Mouse (Mus musculus) hindbrain, embryonic 13.5 days (tissue): ENCODE data around the gene Ncoa7. TPM values are rescaled to one million over a fixed set of nuclear protein-coding genes. Genes with fewer than 3 reads are reported as not detected.

Experiments
- ATAC-seq: fragments of 200-750 bp; cut with Nextera tagmentation; 2 replicates; pipeline ENCODE4 v1.8.0; 2017; ENCODE audit warnings: moderate TSS enrichment; ENCODE audit not compliant: low FRiP score
- H3K27ac ChIP-seq: fragments of 300-500 bp; sonication (generic); 2 replicates; pipeline ENCODE4 v1.5.1; 2015; ENCODE audit warnings: inconsistent platforms, mild to moderate bottlenecking, moderate library complexity
- H3K27me3 ChIP-seq: fragments of 300-500 bp; sonication (generic); 2 replicates; pipeline ENCODE4 v1.6.1; 2015; ENCODE audit warnings: mild to moderate bottlenecking, inconsistent platforms
- H3K36me3 ChIP-seq: fragments of 300-500 bp; sonication (generic); 2 replicates; pipeline ENCODE4 v1.6.1; 2015; ENCODE audit warnings: mild to moderate bottlenecking, inconsistent platforms
- H3K4me1 ChIP-seq: fragments of 300-500 bp; sonication (generic); replicated peaks from 2 replicates; pipeline ENCODE4 v1.6.1; 2015; ENCODE audit warnings: inconsistent platforms
- H3K4me2 ChIP-seq: fragments of 300-500 bp; sonication (generic); 2 replicates; pipeline ENCODE4 v1.6.1; 2015; ENCODE audit warnings: inconsistent platforms, mild to moderate bottlenecking, moderate library complexity
- H3K4me3 ChIP-seq: fragments of 300-500 bp; sonication (generic); 2 replicates; pipeline ENCODE4 v1.5.1; 2015; ENCODE audit warnings: mild to moderate bottlenecking, inconsistent platforms
- H3K9ac ChIP-seq: fragments of 300-500 bp; sonication (generic); 2 replicates; pipeline ENCODE4 v1.6.1; 2015; ENCODE audit warnings: mild to moderate bottlenecking, inconsistent platforms
- H3K9me3 ChIP-seq: fragments of 300-500 bp; sonication (generic); 2 replicates; pipeline ENCODE4 v1.6.1; 2016; ENCODE audit warnings: inconsistent platforms
- WGBS: fragments of 180-500 bp; shearing (Covaris S2); methylation state at CpG from one replicate; pipeline ENCODE4 v1.1.7; 2015; 5-methylcytosine and 5-hydroxymethylcytosine counted together
- polyA plus RNA-seq: library from polyadenylated mRNA; unstranded; fragments of >200 nt; fragmentation: Nextera tagmentation; extraction: Ambion mirVana; gene quantifications from 2 replicates; pipeline ENCODE4 v1.2.1, GENCODE M21; 2015

Ncoa7 gene
- polyA plus RNA-seq, 1 experiment from 2014 or later: 12.6 TPM

DNA sequence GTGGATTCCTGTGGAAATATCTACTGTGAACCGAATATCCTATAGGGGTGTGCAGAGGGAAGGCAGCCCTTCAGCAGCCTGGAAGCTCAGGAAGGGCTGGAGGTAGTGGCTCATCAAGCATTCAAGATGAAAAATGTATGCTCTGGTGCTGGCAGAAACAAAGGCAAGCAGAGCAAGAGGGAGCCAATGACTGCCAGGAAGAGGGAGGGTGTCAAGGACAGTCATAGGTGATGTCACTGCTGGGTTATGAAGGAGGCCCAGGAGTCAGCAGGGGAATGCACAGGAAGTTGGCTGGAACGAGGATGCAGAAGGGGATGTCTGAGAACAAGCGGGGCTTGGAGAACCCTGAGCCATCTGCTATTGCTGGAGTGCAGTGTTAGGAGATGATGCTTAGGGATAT, 24.9 kb downstream of the Ncoa7 start:
- Histone ChIP-seq H3K9me3 (no peaks in the 10 kb centered on the region), H3K36me3 (no peaks in the 10 kb centered on the region), H3K9ac (no peak overlapping the region), H3K4me1 (peaks cover 17% of the 10 kb centered on the region), H3K4me3 (no peak overlapping the region), H3K4me2 (no peak overlapping the region), H3K27ac (no peak overlapping the region), H3K27me3 (no peaks in the 10 kb centered on the region)
- 82% methylated on average over 3 of the region's 3 CpGs for WGBS
- ATAC-seq: no peak

DNA sequence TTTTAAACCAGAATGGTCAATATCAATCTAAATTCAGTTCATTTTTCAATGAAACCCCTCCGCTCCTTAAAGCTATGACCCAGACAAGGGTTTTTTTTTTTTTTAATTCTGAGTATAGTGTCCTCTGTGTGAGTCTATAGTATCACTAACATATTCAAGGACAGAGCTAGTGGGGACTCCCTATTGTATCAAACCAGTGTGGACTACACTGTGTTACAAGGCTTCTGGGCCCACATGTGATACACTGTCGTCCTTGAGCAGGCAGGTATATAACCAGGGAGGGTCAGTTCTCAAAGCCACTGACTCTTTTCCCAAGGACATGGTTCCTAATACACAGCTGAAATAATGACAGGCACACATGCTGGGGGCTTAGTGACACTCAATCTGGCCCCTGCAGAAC, 27.1 kb downstream of the Ncoa7 start:
- peaks cover 22% of the 10 kb centered on the region for H3K4me1 ChIP-seq
- no peak overlapping the region for H3K9ac ChIP-seq
- WGBS: 71% methylated on average over 2 of the region's 2 CpGs
- no peaks in the 10 kb centered on the region for H3K36me3 ChIP-seq
- H3K4me3 ChIP-seq: no peak overlapping the region
- no peaks in the 10 kb centered on the region for H3K9me3 ChIP-seq
- no peak overlapping the region for H3K4me2 ChIP-seq
- peak overlapping the region; percentile 72 for H3K27ac ChIP-seq
- ATAC-seq: no peak
- no peaks in the 10 kb centered on the region for H3K27me3 ChIP-seq

DNA sequence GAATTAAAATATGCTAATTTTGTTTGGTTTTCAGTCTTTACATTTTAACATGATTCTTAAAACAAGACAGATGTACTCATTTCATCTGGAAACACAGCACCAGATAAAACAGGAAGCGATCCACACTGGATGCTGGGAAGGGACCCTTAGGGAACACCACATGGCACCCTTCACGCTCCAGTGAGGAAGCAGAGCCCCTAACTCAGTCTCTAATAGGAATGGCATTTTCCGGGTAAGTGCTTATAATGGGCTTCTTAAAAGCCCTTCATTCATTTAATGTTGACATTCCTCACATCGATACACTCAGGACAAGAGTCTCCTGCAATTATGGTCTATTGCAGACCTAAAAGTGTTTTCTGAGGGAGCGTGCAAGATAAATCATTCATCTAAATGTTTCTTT, 27.6 kb downstream of the Ncoa7 start:
- H3K27ac ChIP-seq: no peak overlapping the region
- ATAC-seq: peak; percentile 87
- no peaks in the 10 kb centered on the region for H3K27me3 ChIP-seq
- no peak overlapping the region for H3K4me3 ChIP-seq
- no peak overlapping the region for H3K4me2 ChIP-seq
- H3K36me3 ChIP-seq: no peaks in the 10 kb centered on the region
- H3K9me3 ChIP-seq: no peaks in the 10 kb centered on the region
- peaks cover 22% of the 10 kb centered on the region for H3K4me1 ChIP-seq
- WGBS: 45% methylated on average over 5 of the region's 5 CpGs
- H3K9ac ChIP-seq: no peak overlapping the region

DNA sequence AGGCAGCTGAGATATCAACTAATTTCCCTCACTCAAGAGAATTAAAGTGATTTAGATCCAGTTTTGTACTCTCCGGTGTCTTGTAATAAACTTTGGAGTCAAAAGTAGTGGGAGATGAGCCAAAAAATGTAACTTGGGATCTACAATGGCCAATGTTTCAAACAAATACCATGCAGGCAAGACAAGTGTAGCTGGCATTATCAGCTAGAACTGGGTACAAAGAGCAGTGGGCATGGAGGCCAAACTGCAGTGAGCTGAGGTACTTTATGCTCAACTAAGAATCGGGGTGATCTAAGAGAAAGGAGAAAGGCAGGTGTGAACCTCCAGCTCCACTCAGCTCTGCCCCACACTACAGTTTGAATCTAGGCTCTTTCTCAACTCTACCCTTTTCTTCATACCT, 28.7 kb downstream of the Ncoa7 start:
- Histone ChIP-seq H3K9me3 (no peaks in the 10 kb centered on the region), H3K9ac (no peak overlapping the region), H3K27me3 (no peaks in the 10 kb centered on the region), H3K4me2 (no peak overlapping the region), H3K36me3 (no peaks in the 10 kb centered on the region), H3K4me3 (no peak overlapping the region), H3K27ac (peak overlapping the region; percentile 15; the same call in 1 of the 2 replicates), H3K4me1 (peaks cover 22% of the 10 kb centered on the region)
- WGBS: 94% methylated on average over 2 of the region's 2 CpGs
- ATAC-seq: no peak

DNA sequence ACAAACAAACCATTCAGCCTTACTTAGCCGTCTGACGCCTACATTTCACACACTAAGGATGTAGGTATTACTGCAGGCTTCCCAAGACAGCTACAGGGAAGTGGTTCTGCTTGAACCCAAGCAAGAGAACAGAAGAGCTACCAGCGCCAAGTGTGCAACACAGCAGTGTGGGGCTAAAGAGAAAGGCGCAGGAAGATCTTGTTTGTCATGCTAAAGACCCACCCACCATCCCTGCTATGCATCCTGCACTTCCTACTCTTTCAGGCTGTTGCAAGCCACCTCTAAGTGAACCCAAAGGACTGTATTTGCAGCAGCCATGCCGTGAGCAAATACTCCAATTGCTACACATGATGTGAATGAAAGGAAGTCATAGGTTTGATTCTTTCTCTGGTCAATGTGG, 29.9 kb downstream of the Ncoa7 start:
- Histone ChIP-seq H3K9me3 (no peaks in the 10 kb centered on the region), H3K9ac (no peak overlapping the region), H3K4me1 (peaks cover 22% of the 10 kb centered on the region), H3K4me3 (no peak overlapping the region), H3K4me2 (no peak overlapping the region), H3K36me3 (no peaks in the 10 kb centered on the region), H3K27ac (peak overlapping the region; percentile 30; the same call in 1 of the 2 replicates), H3K27me3 (no peaks in the 10 kb centered on the region)
- 51% methylated on average over 5 of the region's 5 CpGs for WGBS
- no peak for ATAC-seq

DNA sequence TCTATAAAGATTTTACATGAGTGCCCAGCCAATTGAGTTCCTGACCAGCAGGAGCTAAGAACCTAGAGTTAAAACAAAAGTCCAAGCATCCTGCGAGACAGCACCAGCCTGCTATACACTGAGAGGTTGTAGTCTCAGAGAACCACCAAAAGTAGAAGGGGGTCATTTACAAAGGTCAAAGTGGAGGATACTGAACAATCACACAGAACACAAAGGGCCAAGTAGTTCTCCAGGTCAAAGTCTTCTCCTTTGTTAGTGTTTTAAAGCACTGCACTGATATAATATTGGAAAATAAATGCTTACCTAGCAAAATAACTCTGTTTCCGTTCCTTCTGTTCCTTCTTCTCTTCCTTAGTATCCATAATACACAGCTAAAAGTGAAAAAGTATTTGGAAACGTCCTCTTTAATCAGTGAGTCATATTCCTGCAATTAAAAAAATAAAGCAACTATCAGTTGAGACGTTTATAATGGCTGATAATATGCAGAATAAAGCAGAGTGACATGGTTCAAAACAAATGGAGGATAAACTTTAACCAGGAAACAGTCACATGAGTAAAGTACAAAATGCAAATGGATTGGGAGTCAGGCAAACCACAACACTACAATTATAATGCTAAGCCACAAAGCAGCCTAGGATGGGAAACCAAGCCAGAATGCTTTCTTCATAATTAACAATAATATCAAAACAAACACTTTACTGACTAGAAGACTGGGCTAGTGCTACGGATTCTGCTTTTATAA, 31.5 kb downstream of the Ncoa7 start:
- H3K4me2 ChIP-seq: no peak overlapping the region
- no peak overlapping the region for H3K27ac ChIP-seq
- H3K36me3 ChIP-seq: no peaks in the 10 kb centered on the region
- H3K4me3 ChIP-seq: no peak overlapping the region
- H3K4me1 ChIP-seq: peaks cover 22% of the 10 kb centered on the region
- ATAC-seq: no peak
- no peak overlapping the region for H3K9ac ChIP-seq
- no peaks in the 10 kb centered on the region for H3K9me3 ChIP-seq
- no peaks in the 10 kb centered on the region for H3K27me3 ChIP-seq
- WGBS: 82% methylated on average over 5 of the region's 5 CpGs

DNA sequence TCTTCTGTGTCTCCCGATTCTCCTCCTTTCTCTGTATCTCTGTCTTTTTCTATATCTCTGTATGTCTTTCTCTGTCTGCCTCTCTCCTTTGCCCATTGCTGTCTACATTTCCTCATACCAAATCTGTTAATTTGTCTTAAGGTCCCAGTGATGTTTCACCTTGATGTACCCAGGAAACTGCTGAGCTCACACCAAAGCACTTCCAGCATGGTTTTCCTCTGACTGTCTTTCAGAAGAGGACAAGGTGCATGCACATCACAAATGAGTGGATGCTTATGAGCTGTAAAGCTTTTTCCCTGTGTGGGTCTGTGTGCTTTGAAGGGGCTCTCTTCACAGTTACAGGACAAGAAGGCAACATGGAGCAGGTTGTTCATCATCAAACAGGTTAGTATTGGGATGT, 34.3 kb downstream of the Ncoa7 start:
- peaks cover 7% of the 10 kb centered on the region; the same call in 1 of the 2 replicates for H3K36me3 ChIP-seq
- no peak overlapping the region for H3K9ac ChIP-seq
- 89% methylated on average over 1 of the region's 1 CpGs for WGBS
- no peak overlapping the region for H3K4me2 ChIP-seq
- H3K27me3 ChIP-seq: no peaks in the 10 kb centered on the region
- H3K4me3 ChIP-seq: no peak overlapping the region
- no peak for ATAC-seq
- peaks cover 9% of the 10 kb centered on the region; the same call in 1 of the 2 replicates for H3K4me1 ChIP-seq
- no peaks in the 10 kb centered on the region for H3K9me3 ChIP-seq
- H3K27ac ChIP-seq: no peak overlapping the region

DNA sequence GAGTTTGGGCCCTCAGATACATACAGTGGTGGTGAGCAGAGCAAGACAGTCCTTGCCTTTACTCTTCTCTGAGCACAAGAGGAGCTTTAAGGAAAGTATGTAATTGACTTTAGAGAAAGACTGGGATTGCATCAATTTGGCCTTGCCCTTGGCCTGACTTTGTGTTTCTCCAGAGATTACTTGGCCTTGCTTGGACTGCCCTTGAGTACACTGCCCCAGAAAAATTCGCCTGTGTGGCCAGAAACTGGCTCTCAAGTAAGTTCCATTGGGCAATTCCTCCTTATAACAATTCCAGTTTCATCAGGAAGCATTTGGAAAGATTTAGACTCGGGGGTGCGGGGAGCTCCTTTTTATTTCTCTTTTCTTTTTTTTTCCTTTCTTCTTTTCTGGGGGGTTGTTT, 34.9 kb downstream of the Ncoa7 start:
- Histone ChIP-seq H3K4me1 (peaks cover 5% of the 10 kb centered on the region; the same call in 1 of the 2 replicates), H3K4me2 (no peak overlapping the region), H3K9ac (no peak overlapping the region), H3K27ac (no peak overlapping the region), H3K4me3 (no peak overlapping the region), H3K9me3 (no peaks in the 10 kb centered on the region), H3K27me3 (no peaks in the 10 kb centered on the region), H3K36me3 (peaks cover 7% of the 10 kb centered on the region; the same call in 1 of the 2 replicates)
- ATAC-seq: no peak
- WGBS: 88% methylated on average over 3 of the region's 3 CpGs

DNA sequence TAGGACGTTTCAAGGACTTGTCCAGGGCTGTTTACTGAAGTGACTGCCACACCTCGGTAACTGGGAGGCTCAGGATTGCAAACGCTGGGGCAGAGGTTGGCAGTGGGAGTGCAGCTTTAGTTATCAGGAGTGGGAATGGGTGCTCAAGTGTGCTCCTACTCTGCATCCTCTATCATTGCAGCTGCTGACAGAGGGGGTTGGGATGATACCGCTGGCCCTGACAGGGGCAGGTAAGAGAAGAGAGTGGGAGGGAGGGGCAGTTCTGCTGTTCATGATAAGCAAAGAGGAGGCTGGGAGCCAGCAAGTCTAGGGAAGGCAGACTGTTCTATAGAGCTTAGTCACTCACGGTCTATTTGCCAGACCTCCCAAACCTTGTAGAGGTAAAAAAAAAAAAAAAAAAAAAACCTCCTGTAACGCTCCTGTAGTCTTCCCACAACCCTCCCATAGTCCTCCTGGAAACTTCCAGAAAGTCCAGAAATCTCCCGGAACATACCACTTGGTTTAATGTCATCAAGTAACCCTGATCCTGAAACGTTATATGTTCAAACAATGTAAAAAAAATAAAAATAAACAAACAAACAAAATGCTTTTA, 39.9 kb downstream of the Ncoa7 start:
- Histone ChIP-seq H3K4me2 (no peak overlapping the region), H3K4me3 (no peak overlapping the region), H3K36me3 (peaks cover 7% of the 10 kb centered on the region; the same call in 1 of the 2 replicates), H3K9ac (no peak overlapping the region), H3K27ac (no peak overlapping the region), H3K9me3 (no peaks in the 10 kb centered on the region), H3K27me3 (no peaks in the 10 kb centered on the region), H3K4me1 (0 out of 2 replicates have a peak, but pooled peaks cover 2% of the 10 kb centered on the region)
- peak; percentile 49; the same call in 1 of the 2 replicates for ATAC-seq
- WGBS: 83% methylated on average over 8 of the region's 8 CpGs

DNA sequence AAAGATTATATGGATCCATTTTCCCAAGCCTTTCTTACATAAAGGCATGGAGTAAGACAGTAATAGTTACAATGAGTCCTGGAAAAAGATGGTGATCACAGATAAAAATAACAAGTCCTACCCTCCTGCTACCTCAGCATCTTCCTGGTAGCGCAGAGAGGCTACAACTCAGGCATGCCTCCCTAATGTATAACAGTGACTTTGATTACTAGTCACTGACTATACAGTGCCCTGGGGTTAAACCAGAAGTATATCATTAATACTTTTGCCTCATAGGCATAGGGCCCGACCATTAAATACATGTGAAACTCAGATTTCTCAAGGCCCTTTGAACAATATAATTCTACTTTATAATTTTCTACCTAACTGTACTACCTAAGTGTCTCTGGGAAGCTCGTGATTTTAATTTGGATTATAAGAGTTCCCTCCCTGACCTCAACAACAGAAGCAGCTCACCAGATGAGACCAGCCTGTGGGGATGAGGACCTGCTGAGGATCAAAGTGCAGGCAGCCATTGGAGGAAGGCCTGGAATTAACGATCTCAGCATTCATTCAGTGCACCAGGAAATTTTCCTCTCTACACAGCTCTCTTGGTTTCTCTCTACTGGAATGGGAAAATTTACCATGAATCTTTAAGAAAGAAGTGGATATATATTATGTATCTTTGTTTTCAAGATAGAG, 40.7 kb downstream of the Ncoa7 start:
- Histone ChIP-seq H3K4me2 (no peak overlapping the region), H3K36me3 (peaks cover 7% of the 10 kb centered on the region; the same call in 1 of the 2 replicates), H3K27me3 (no peaks in the 10 kb centered on the region), H3K4me3 (no peak overlapping the region), H3K9ac (no peak overlapping the region), H3K9me3 (no peaks in the 10 kb centered on the region), H3K4me1 (0 out of 2 replicates have a peak, but pooled peaks cover 2% of the 10 kb centered on the region), H3K27ac (no peak overlapping the region)
- 82% methylated on average over 4 of the region's 4 CpGs for whole genome bisulfite sequencing
- no peak for ATAC-seq

DNA sequence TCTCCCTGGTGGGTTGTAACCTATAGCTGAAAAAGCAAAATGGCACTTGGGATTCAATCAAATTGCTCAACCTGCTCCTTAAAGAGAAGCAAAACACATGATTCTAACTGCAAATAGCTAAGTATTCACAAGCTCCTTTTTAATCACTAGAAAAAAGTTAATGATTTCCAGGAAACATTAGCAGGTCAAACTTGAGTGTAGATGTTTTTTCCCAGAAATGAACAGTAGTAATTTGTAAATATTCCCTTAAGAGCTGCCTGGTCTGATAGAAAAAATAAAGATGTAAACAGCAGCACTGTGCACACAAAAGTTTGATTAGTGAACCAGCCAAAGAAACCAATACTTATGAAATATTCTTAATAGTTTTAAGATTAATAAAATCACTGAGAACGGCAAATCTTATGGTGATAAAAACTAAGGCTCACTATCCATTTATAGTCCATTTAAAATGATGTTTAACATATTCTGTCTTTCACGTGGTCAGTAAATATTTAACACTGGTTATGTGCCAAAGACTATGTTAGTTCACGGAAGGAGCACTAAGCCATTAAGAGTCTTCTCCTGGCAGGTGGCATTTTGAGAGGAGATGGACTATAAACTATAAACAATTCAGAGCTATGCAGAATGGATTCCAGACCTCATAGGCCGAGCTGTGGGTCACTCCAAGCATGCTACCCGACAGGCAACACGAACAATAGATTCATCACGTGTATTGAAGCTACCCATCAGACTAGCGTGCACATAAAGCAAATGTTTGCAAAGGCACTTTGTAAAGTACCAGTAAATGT, 43.6 kb downstream of the Ncoa7 start:
- no peaks in the 10 kb centered on the region for H3K9me3 ChIP-seq
- no peak overlapping the region for H3K9ac ChIP-seq
- H3K4me3 ChIP-seq: no peak overlapping the region
- H3K27me3 ChIP-seq: no peaks in the 10 kb centered on the region
- WGBS: 73% methylated on average over 8 of the region's 8 CpGs
- H3K27ac ChIP-seq: no peak overlapping the region
- no peak for ATAC-seq
- peaks cover under 1% of the 10 kb centered on the region; the same call in 1 of the 2 replicates for H3K36me3 ChIP-seq
- H3K4me1 ChIP-seq: 0 out of 2 replicates have a peak, but pooled peaks cover 2% of the 10 kb centered on the region
- H3K4me2 ChIP-seq: no peak overlapping the region

DNA sequence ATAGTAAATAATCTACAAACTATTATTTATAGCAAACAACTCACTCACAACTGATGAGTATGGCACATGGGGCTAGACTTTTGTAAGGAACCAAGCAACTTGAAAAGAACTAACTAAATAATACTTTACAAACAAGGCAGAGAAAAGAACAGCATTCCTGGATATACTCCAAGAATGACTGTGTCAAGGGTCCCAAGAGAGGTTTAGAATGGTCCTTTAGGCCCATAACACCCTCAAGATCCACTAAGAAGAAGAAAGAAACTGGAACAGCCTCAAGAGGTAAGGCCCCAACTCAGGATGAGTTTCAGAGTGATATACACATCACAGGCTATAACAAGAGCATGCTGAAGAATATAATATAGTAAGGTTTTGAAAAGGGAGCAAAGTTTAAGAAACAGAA, 47.1 kb downstream of the Ncoa7 start:
- Histone ChIP-seq H3K27ac (no peak overlapping the region), H3K4me1 (0 out of 2 replicates have a peak, but pooled peaks cover 2% of the 10 kb centered on the region), H3K27me3 (no peaks in the 10 kb centered on the region), H3K4me2 (no peak overlapping the region), H3K36me3 (no peaks in the 10 kb centered on the region), H3K9ac (no peak overlapping the region), H3K4me3 (no peak overlapping the region), H3K9me3 (no peaks in the 10 kb centered on the region)
- no peak for ATAC-seq
